Mouse (Mus musculus): ENCODE results near the gene Samd13.

- TF ChIP-seq CTCF (IDR thresholded peaks at IDR 0.05; ENCODE audit: low read depth) (no peak), EP300 (IDR thresholded peaks at IDR 0.05; ENCODE audit: low read depth) (no peak)
Observed at GRCm38 (mm10) chr3:146611821-146612220, 73.6 kb downstream of the Samd13 start.
